Mouse (Mus musculus) MEL (cell line): ENCODE measurements around the gene Setd5. TPM values are rescaled to one million over a fixed set of nuclear protein-coding genes. Genes with fewer than 3 reads are reported as not detected.

Source experiments
- DNase-seq: peaks from one replicate; pipeline ENCODE4 v3.0.0; 2011; ENCODE audit warnings: low read depth, low spot score
- H3K27ac ChIP-seq: 2 replicates; pipeline ENCODE4 v1.5.1; 2012; ENCODE audit warnings: low read depth, mild to moderate bottlenecking, control low read depth, low read length, moderate library complexity; ENCODE audit not compliant: control insufficient read depth
- H3K27me3 ChIP-seq, 2 experiments: fragments of 150-350 bp in 1 of 2; sonication (generic) in 1 of 2; 2 replicates each; pipeline ENCODE4 v1.6.1; 2012; ENCODE audit warnings: low read length in 2 of 2, mild to moderate bottlenecking in 2 of 2, improper control_type of control experiment in 1 of 2, moderate library complexity in 1 of 2; ENCODE audit not compliant: insufficient read depth in 2 of 2, control insufficient read depth in 1 of 2
- H3K36me3 ChIP-seq, 2 experiments: 2 replicates each; pipeline ENCODE4 v1.6.1; 2012 to 2014; ENCODE audit warnings: low read length in 2 of 2, improper control_type of control experiment in 1 of 2, inconsistent platforms in 1 of 2, mild to moderate bottlenecking in 1 of 2; ENCODE audit not compliant: insufficient read depth in 2 of 2, control insufficient read depth in 1 of 2
- H3K4me1 ChIP-seq, 2 experiments: fragments of 150-350 bp in 1 of 2; sonication (generic) in 1 of 2; 2 replicates each; pipeline ENCODE4 v1.6.1; 2012; ENCODE audit warnings: low read length in 2 of 2, improper control_type of control experiment in 1 of 2, mild to moderate bottlenecking in 1 of 2; ENCODE audit not compliant: insufficient read depth in 2 of 2, control insufficient read depth in 1 of 2
- H3K4me3 ChIP-seq, 2 experiments: fragments of 150-350 bp in 1 of 2; sonication (generic) in 1 of 2; 2 replicates each; pipeline ENCODE4 v1.5.1; 2012; ENCODE audit warnings: low read depth in 2 of 2, low read length in 2 of 2, mild to moderate bottlenecking in 2 of 2, moderate library complexity in 2 of 2, control low read depth in 1 of 2, improper control_type of control experiment in 1 of 2; ENCODE audit not compliant: control insufficient read depth in 1 of 2, insufficient read depth in 1 of 2
- H3K79me2 ChIP-seq: 2 replicates; pipeline ENCODE4 v1.6.1; 2012; ENCODE audit warnings: mild to moderate bottlenecking, low read length, moderate library complexity; ENCODE audit not compliant: control insufficient read depth, poor library complexity, insufficient read depth
- H3K9ac ChIP-seq: 2 replicates; pipeline ENCODE4 v1.6.1; 2012; ENCODE audit warnings: low read depth, mild to moderate bottlenecking, control low read depth, low read length, moderate library complexity; ENCODE audit not compliant: control insufficient read depth, poor library complexity, severe bottlenecking
- H3K9me3 ChIP-seq: fragments of 150-350 bp; sonication (generic); replicated peaks from 2 replicates; pipeline ENCODE4 v1.6.1; 2012; ENCODE audit warnings: mild to moderate bottlenecking, low read length, improper control_type of control experiment, moderate library complexity; ENCODE audit not compliant: insufficient read depth
- ELF1 ChIP-seq: IDR thresholded peaks from 2 replicates; pipeline ENCODE4 v1.6.1; 2014; ENCODE audit warnings: low read depth, mild to moderate bottlenecking, inconsistent platforms, low read length, improper control_type of control experiment, moderate library complexity
- EP300 ChIP-seq, 2 experiments: IDR thresholded peaks; 2 replicates each; pipeline ENCODE4 v1.6.1; 2011; ENCODE audit warnings: improper control_type of control experiment in 2 of 2, low read length in 2 of 2, low read depth in 1 of 2, mild to moderate bottlenecking in 1 of 2
- ETS1 ChIP-seq: IDR thresholded peaks from 2 replicates; pipeline ENCODE4 v1.6.1; 2012; ENCODE audit warnings: low read depth, mild to moderate bottlenecking, inconsistent platforms, low read length, improper control_type of control experiment, moderate library complexity
- GATA1 ChIP-seq: IDR thresholded peaks from 2 replicates; pipeline ENCODE4 v1.6.1; 2011; ENCODE audit warnings: low read depth, low read length, improper control_type of control experiment
- HCFC1 ChIP-seq: IDR thresholded peaks from 2 replicates; pipeline ENCODE4 v1.6.1; 2012; ENCODE audit warnings: low read depth, mild to moderate bottlenecking, inconsistent platforms, low read length, improper control_type of control experiment, moderate library complexity
- JUND ChIP-seq: IDR thresholded peaks from 2 replicates; pipeline ENCODE4 v1.6.1; 2011; ENCODE audit warnings: low read depth, mild to moderate bottlenecking, improper control_type of control experiment, low read length
- MAZ ChIP-seq: IDR thresholded peaks from 2 replicates; pipeline ENCODE4 v1.6.1; 2012; ENCODE audit warnings: low read depth, mild to moderate bottlenecking, inconsistent platforms, low read length, improper control_type of control experiment
- MXI1 ChIP-seq: IDR thresholded peaks from 2 replicates; pipeline ENCODE4 v1.6.1; 2011; ENCODE audit warnings: mild to moderate bottlenecking, low read depth, low read length, improper control_type of control experiment
- MYB ChIP-seq: IDR thresholded peaks from 2 replicates; pipeline ENCODE4 v1.6.1; 2011; ENCODE audit warnings: mild to moderate bottlenecking, low read depth, low read length, improper control_type of control experiment
- MYC ChIP-seq: IDR thresholded peaks from 2 replicates; pipeline ENCODE4 v1.6.1; 2011; ENCODE audit warnings: low read depth, mild to moderate bottlenecking, low read length, improper control_type of control experiment, moderate library complexity
- NRF1 ChIP-seq: IDR thresholded peaks from 2 replicates; pipeline ENCODE4 v1.6.1; 2014; ENCODE audit warnings: low read depth, mild to moderate bottlenecking, inconsistent platforms, low read length, improper control_type of control experiment, moderate library complexity; ENCODE audit not compliant: poor library complexity, insufficient read depth, severe bottlenecking
- POLR2AphosphoS2 ChIP-seq: IDR thresholded peaks from 2 replicates; pipeline ENCODE4 v1.6.1; 2011; ENCODE audit warnings: low read length, improper control_type of control experiment
- RCOR1 ChIP-seq: IDR thresholded peaks from 2 replicates; pipeline ENCODE4 v1.6.1; 2012; ENCODE audit warnings: low read depth, mild to moderate bottlenecking, inconsistent platforms, low read length, improper control_type of control experiment
- SIN3A ChIP-seq: IDR thresholded peaks from 2 replicates; pipeline ENCODE4 v1.6.1; 2012; ENCODE audit warnings: low read length, improper control_type of control experiment, inconsistent platforms
- TAL1 ChIP-seq: IDR thresholded peaks from 2 replicates; pipeline ENCODE4 v1.6.1; 2012; ENCODE audit warnings: mild to moderate bottlenecking, inconsistent platforms, low read length, moderate library complexity, mixed read lengths
- TCF12 ChIP-seq: IDR thresholded peaks from 2 replicates; pipeline ENCODE4 v1.6.1; 2014; ENCODE audit warnings: low read depth, mild to moderate bottlenecking, inconsistent platforms, low read length, improper control_type of control experiment, moderate library complexity
- UBTF ChIP-seq: IDR thresholded peaks from 2 replicates; pipeline ENCODE4 v1.6.1; 2012; ENCODE audit warnings: low read depth, mild to moderate bottlenecking, inconsistent platforms, low read length, improper control_type of control experiment, moderate library complexity, borderline replicate concordance; ENCODE audit not compliant: insufficient read depth
- USF2 ChIP-seq, 2 experiments: IDR thresholded peaks; 2 replicates each; pipeline ENCODE4 v1.6.1; 2011 to 2012; ENCODE audit warnings: improper control_type of control experiment in 2 of 2, low read length in 2 of 2, borderline replicate concordance in 1 of 2, inconsistent platforms in 1 of 2, low read depth in 1 of 2, mild to moderate bottlenecking in 1 of 2; ENCODE audit not compliant: insufficient read depth in 1 of 2
- ZKSCAN1 ChIP-seq: IDR thresholded peaks from 2 replicates; pipeline ENCODE4 v1.6.1; 2012; ENCODE audit warnings: low read depth, mild to moderate bottlenecking, inconsistent platforms, low read length, improper control_type of control experiment, moderate library complexity
- ZNF384 ChIP-seq: IDR thresholded peaks from 2 replicates; pipeline ENCODE4 v1.6.1; 2012; ENCODE audit warnings: low read depth, mild to moderate bottlenecking, inconsistent platforms, low read length, improper control_type of control experiment
- polyA plus RNA-seq, 2 experiments: library from polyadenylated mRNA; stranded (reverse) in 1 of 2; unstranded in 1 of 2; fragments of >175 nt in 1 of 2; fragments of >200 nt in 1 of 2; gene quantifications; 2 replicates each; pipeline versions ENCODE4 v1.2.1 to v1.2.4; 2012; ENCODE audit warnings: low replicate concordance in 2 of 2, low read depth in 1 of 2; ENCODE audit not compliant: insufficient read length in 2 of 2, insufficient read depth in 1 of 2, missing spikeins in 1 of 2
- total RNA-seq: library from RNA; depleted of rRNA; stranded (reverse); fragments of 300-350 nt; gene quantifications from 2 replicates; pipeline ENCODE4 v1.2.3, GENCODE M21; 2012

Gene Setd5
- total and polyA plus RNA-seq, 3 experiments: 43.5 to 185 (median 80.2) TPM

DNA sequence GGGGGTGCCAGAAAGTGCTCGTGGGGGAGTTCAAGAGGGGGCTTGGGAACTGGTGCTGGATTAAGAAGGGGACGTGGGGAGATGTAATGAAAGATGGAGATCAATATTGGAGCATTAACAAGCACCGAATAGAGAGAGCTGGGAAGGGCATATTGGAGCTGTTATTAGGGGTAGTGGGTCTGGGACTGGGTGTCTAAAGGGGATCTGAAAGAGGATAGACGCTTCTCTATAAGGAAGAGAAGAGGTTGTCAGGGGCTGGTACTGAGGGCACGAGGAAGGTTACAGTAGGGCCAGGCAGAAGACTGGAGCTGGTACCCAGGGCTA, 117.3 kb downstream of the Setd5 start:
- no peak for DNase-seq
- no peaks in the 10 kb centered on the region for H3K4me1 ChIP-seq
- TF ChIP-seq MYC (no peak), EP300 (IDR thresholded peaks at IDR 0.05; ENCODE audit: low read depth in 1 of 2, low read length in 2 of 2) (no peak), NRF1 (no peak), SIN3A (no peak), MAZ (no peak), GATA1 (no peak), TCF12 (no peak), USF2 (IDR thresholded peaks at IDR 0.05; ENCODE audit: borderline replicate concordance in 1 of 2, insufficient read depth in 1 of 2, low read depth in 1 of 2, low read length in 2 of 2) (no peak), ELF1 (no peak), HCFC1 (no peak), UBTF (no peak)
- no peaks in the 10 kb centered on the region for H3K36me3 ChIP-seq
- H3K9ac ChIP-seq: no peak overlapping the region
- H3K27me3 ChIP-seq: peaks cover 2 to 7% of the 10 kb centered on the region in 2 experiments; a peak in 3 of 4 replicates
- H3K79me2 ChIP-seq: no peaks in the 10 kb centered on the region
- H3K27ac ChIP-seq: no peak overlapping the region
- H3K9me3 ChIP-seq: no peaks in the 10 kb centered on the region
- H3K4me3 ChIP-seq: no peak overlapping the region

DNA sequence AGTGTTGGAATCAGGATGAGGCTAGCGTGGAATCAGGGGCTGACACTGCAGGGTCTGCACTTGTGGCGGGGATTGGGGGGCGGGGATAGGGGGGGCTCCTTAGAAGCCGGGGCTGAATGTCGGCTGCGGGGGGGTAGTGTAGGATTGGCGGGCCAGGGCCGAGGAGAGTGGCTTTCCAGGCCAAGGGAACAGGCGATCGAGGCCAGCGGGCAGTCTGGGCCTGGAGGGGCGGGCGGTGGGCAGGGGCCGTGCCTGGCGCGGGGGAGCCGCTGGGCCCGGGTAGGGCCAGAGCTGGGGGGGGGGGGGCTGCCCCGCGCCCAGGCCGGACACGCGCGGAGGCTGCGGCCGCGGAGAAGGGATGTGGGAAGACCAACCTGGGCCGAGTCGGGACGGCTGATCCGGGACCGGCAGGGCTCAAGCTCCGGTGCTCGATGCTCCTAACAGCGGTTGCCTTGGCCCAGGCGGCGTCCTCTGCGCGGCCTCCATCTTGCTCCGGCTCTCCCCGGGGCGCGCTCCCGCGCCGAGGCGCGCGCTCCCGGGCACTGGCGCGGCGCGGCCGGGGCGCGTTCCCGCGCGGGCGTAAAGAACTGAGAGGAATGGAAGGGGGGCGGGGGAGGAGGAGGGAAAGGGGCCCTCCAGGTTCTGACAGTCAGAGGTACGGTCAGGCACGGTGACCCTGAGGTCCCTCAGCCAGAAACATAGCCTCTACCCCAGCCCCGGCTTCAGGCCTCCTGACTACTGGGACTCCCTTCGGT, 117.9 kb downstream of the Setd5 start, which contains the start of gene Lhfpl4:
TSS of gene Lhfpl4 (minus strand) at position 544 of the 755 bp plus-strand sequence.
- Histone ChIP-seq H3K27ac (no peak within 1 kb of the TSS), H3K9me3 (no peaks in the 10 kb centered on the region), H3K9ac (no peak within 1 kb of the TSS), H3K4me3 (no peak within 1 kb of the TSS), H3K79me2 (no peaks in the 10 kb centered on the region), H3K4me1 (no peaks in the 10 kb centered on the region), H3K36me3 (no peaks in the 10 kb centered on the region), H3K27me3 (peaks cover 2 to 7% of the 10 kb centered on the region in 2 experiments; a peak in 3 of 4 replicates)
- TF ChIP-seq ETS1: no peak
- no peak for TF ChIP-seq TAL1
- no peak for TF ChIP-seq EP300 (IDR thresholded peaks at IDR 0.05; ENCODE audit: low read depth in 1 of 2, low read length in 2 of 2)
- no peak for TF ChIP-seq ZNF384
- TF ChIP-seq RCOR1: no peak
- no peak for TF ChIP-seq JUND
- no peak for TF ChIP-seq UBTF
- no peak for TF ChIP-seq ZKSCAN1
- TF ChIP-seq MYB: no peak
- TF ChIP-seq POLR2AphosphoS2: no peak
- no peak for TF ChIP-seq MXI1
- DNase-seq: no peak
